In genomic region chr10:49597652-49598051, GRCm38 (mm10) we compare ENCODE assay signal across 15 mouse cellular contexts.
"Had no signal": no experiment of that assay in that cellular context is flagged by ENCODE, and none has a peak within 500 bp of the region (broad histone marks: within the 10 kb centered on the region; RNA-seq: fewer than 3 reads in every experiment).

No protein-coding gene starts in this region.

- H3K9ac ChIP-seq: limb, embryonic 13.5 days; liver, embryonic 13.5 days had no signal

- H3K27ac ChIP-seq: layer of hippocampus, adult 2 months; limb, embryonic 10.5 days; limb, embryonic 13.5 days; liver, embryonic 13.5 days had no signal

- DNase-seq: kidney, postnatal 14 days; kidney, postnatal 4 days; layer of hippocampus, adult 9-11 months; liver, embryonic 13.5 days; lung, adult 2 months; lung, postnatal 14 days; lung, postnatal 4 days; midbrain, embryonic 14.5 days; thymus, adult 2 months; thymus, postnatal 14 days; thymus, postnatal 4 days had no signal

- H3K4me3 ChIP-seq: layer of hippocampus, adult 2 months; limb, embryonic 10.5 days; limb, embryonic 13.5 days; liver, embryonic 13.5 days had no signal

- H3K4me2 ChIP-seq: limb, embryonic 13.5 days; liver, embryonic 13.5 days; midbrain, embryonic 11.5 days had no signal

- H3K27me3 ChIP-seq: limb, embryonic 13.5 days; liver, embryonic 13.5 days had no signal

- H3K4me1 ChIP-seq: limb, embryonic 10.5 days; liver, embryonic 13.5 days had no signal

- H3K36me3 ChIP-seq: limb, embryonic 10.5 days; limb, embryonic 13.5 days; liver, embryonic 13.5 days had no signal

- H3K9me3 ChIP-seq: limb, embryonic 10.5 days; limb, embryonic 13.5 days; liver, embryonic 13.5 days had no signal
